Comparison of ENCODE assay signal across 9 mouse cellular contexts in genomic region chr2:165994341-165994740, GRCm38 (mm10). TPM values are rescaled to one million over a fixed set of nuclear protein-coding genes. Genes with fewer than 3 reads are reported as not detected.
DNase-seq lines count a peak whose midpoint lies in the region; ATAC-seq and TF ChIP-seq lines count a peak whose summit lies in the region.
"Had no signal": no experiment of that assay in that cellular context is flagged by ENCODE, and none has a peak within 500 bp of the region (broad histone marks: within the 10 kb centered on the region; RNA-seq: fewer than 3 reads in every experiment).

No protein-coding gene starts in this region.

- WGBS in forebrain, embryonic 12.5 days = 94% methylated on average over 4 of the region's 4 CpGs
- 94% methylated on average over 4 of the region's 4 CpGs for WGBS in forebrain, embryonic 11.5 days
- WGBS in limb, embryonic 13.5 days = 95% methylated on average over 4 of the region's 4 CpGs
- 94% methylated on average over 4 of the region's 4 CpGs for WGBS in limb, embryonic 10.5 days
- WGBS in forebrain, postnatal 0 days = 92% methylated on average over 4 of the region's 4 CpGs
- WGBS in neural tube, embryonic 13.5 days = 93% methylated on average over 4 of the region's 4 CpGs

- DNase-seq in forebrain, embryonic 11.5 days (ENCODE audit: low spot score) = no peak
- no peak for DNase-seq in limb, embryonic 10.5 days (ENCODE audit: low spot score)
- no peak for DNase-seq in forebrain, postnatal 0 days
- DNase-seq in adrenal gland, postnatal 25 days = no peak
- DNase-seq in layer of hippocampus, postnatal 10 days (ENCODE audit: low spot score in 2 of 2) = no peak

- H3K4me2 ChIP-seq in forebrain, embryonic 12.5 days = 0 out of 2 replicates have a peak overlapping the region, but pooled peaks have one; percentile 98
- H3K4me2 ChIP-seq in forebrain, embryonic 11.5 days (ENCODE audit: low read depth, low read length, severe bottlenecking) = no peak overlapping the region
- no peak overlapping the region; the same call in 1 of the 2 replicates for H3K4me2 ChIP-seq in limb, embryonic 13.5 days (replicated peaks)
- H3K4me2 ChIP-seq in forebrain, postnatal 0 days (ENCODE audit: low read depth) = peak overlapping the region; percentile 94
- peak overlapping the region; percentile 91; the same call in 1 of the 2 replicates for H3K4me2 ChIP-seq in neural tube, embryonic 13.5 days

- H3K27ac ChIP-seq in forebrain, embryonic 12.5 days = no peak overlapping the region
- no peak overlapping the region for H3K27ac ChIP-seq in forebrain, embryonic 11.5 days (ENCODE audit: low read depth, low read length)
- H3K27ac ChIP-seq in limb, embryonic 13.5 days = no peak overlapping the region
- H3K27ac ChIP-seq in limb, embryonic 10.5 days = no peak overlapping the region
- H3K27ac ChIP-seq in forebrain, postnatal 0 days (ENCODE audit: low read depth, low read length) = no peak overlapping the region
- H3K27ac ChIP-seq in neural tube, embryonic 13.5 days (replicated peaks) = no peak overlapping the region
- H3K27ac ChIP-seq: limb, embryonic 12.5 days had no signal

- TF ChIP-seq CTCF in forebrain, postnatal 0 days (IDR thresholded peaks at IDR 0.05; ENCODE audit: low read depth) = no peak

- H3K36me3 ChIP-seq in forebrain, embryonic 12.5 days (replicated peaks) = no peaks in the 10 kb centered on the region
- no peaks in the 10 kb centered on the region for H3K36me3 ChIP-seq in forebrain, embryonic 11.5 days (ENCODE audit: control insufficient read depth, insufficient read depth, low read length)
- H3K36me3 ChIP-seq in limb, embryonic 13.5 days = no peaks in the 10 kb centered on the region
- peaks cover 5% of the 10 kb centered on the region; the same call in 1 of the 2 replicates for H3K36me3 ChIP-seq in limb, embryonic 10.5 days
- no peaks in the 10 kb centered on the region for H3K36me3 ChIP-seq in forebrain, postnatal 0 days (ENCODE audit: insufficient read depth)
- no peaks in the 10 kb centered on the region for H3K36me3 ChIP-seq in neural tube, embryonic 13.5 days
- H3K36me3 ChIP-seq: limb, embryonic 12.5 days had no signal

- no peak overlapping the region for H3K9ac ChIP-seq in forebrain, embryonic 12.5 days
- H3K9ac ChIP-seq in forebrain, embryonic 11.5 days (ENCODE audit: low read length) = no peak overlapping the region
- H3K9ac ChIP-seq in limb, embryonic 13.5 days = no peak overlapping the region
- no peak overlapping the region for H3K9ac ChIP-seq in forebrain, postnatal 0 days
- H3K9ac ChIP-seq in neural tube, embryonic 13.5 days = no peak overlapping the region
- H3K9ac ChIP-seq: limb, embryonic 12.5 days had no signal

- H3K4me1 ChIP-seq in forebrain, embryonic 12.5 days = peaks cover 21% of the 10 kb centered on the region
- peaks cover 7% of the 10 kb centered on the region for H3K4me1 ChIP-seq in forebrain, embryonic 11.5 days (replicated peaks; ENCODE audit: control insufficient read depth, insufficient read depth, low read length)
- H3K4me1 ChIP-seq in limb, embryonic 13.5 days = peaks cover 18% of the 10 kb centered on the region
- H3K4me1 ChIP-seq in limb, embryonic 10.5 days = peaks cover 26% of the 10 kb centered on the region
- 0 out of 2 replicates have a peak, but pooled peaks cover 5% of the 10 kb centered on the region for H3K4me1 ChIP-seq in forebrain, postnatal 0 days (ENCODE audit: insufficient read depth)
- peaks cover 30% of the 10 kb centered on the region for H3K4me1 ChIP-seq in neural tube, embryonic 13.5 days (replicated peaks)

- H3K9me3 ChIP-seq in forebrain, embryonic 12.5 days = no peaks in the 10 kb centered on the region
- peaks cover 2% of the 10 kb centered on the region; the same call in 1 of the 2 replicates for H3K9me3 ChIP-seq in forebrain, embryonic 11.5 days (ENCODE audit: control insufficient read depth, low read length)
- no peaks in the 10 kb centered on the region for H3K9me3 ChIP-seq in limb, embryonic 13.5 days
- H3K9me3 ChIP-seq in limb, embryonic 10.5 days (replicated peaks) = no peaks in the 10 kb centered on the region
- H3K9me3 ChIP-seq in forebrain, postnatal 0 days (ENCODE audit: low read length) = no peaks in the 10 kb centered on the region
- no peaks in the 10 kb centered on the region for H3K9me3 ChIP-seq in neural tube, embryonic 13.5 days
- H3K9me3 ChIP-seq: limb, embryonic 12.5 days had no signal

- ATAC-seq in forebrain, embryonic 12.5 days (ENCODE audit: low FRiP score) = no peak
- no peak for ATAC-seq in forebrain, embryonic 11.5 days (replicated peaks; ENCODE audit: low FRiP score)
- no peak for ATAC-seq in limb, embryonic 13.5 days (ENCODE audit: low FRiP score, low read depth)
- no peak for ATAC-seq in forebrain, postnatal 0 days
- ATAC-seq in neural tube, embryonic 13.5 days (ENCODE audit: low read depth) = no peak

- no peaks in the 10 kb centered on the region for H3K27me3 ChIP-seq in forebrain, embryonic 12.5 days
- H3K27me3 ChIP-seq in forebrain, embryonic 11.5 days (ENCODE audit: control insufficient read depth, insufficient read depth, low read length) = no peaks in the 10 kb centered on the region
- no peaks in the 10 kb centered on the region for H3K27me3 ChIP-seq in limb, embryonic 13.5 days
- no peaks in the 10 kb centered on the region for H3K27me3 ChIP-seq in limb, embryonic 10.5 days (ENCODE audit: low read depth, poor library complexity, severe bottlenecking)
- no peaks in the 10 kb centered on the region for H3K27me3 ChIP-seq in forebrain, postnatal 0 days (ENCODE audit: insufficient read depth, low read length)
- H3K27me3 ChIP-seq in neural tube, embryonic 13.5 days = no peaks in the 10 kb centered on the region
- H3K27me3 ChIP-seq: limb, embryonic 12.5 days had no signal

- H3K4me3 ChIP-seq in forebrain, embryonic 12.5 days (replicated peaks) = no peak overlapping the region
- H3K4me3 ChIP-seq in forebrain, embryonic 11.5 days (ENCODE audit: low read depth, low read length) = no peak overlapping the region
- H3K4me3 ChIP-seq in limb, embryonic 13.5 days = peak overlapping the region; percentile 93; the same call in 1 of the 2 replicates
- H3K4me3 ChIP-seq in limb, embryonic 10.5 days = no peak overlapping the region
- no peak overlapping the region for H3K4me3 ChIP-seq in forebrain, postnatal 0 days (ENCODE audit: low read depth, low read length)
- peak overlapping the region; percentile 93; the same call in 1 of the 2 replicates for H3K4me3 ChIP-seq in neural tube, embryonic 13.5 days

RNA-seq across cellular contexts. Expression of gene Ncoa3, which starts 1.9 kb away (rescaled TPM):
- 12.9 and 13.2 TPM in 2 replicates for polyA plus RNA-seq in forebrain, embryonic 12.5 days (2016; fragmentation: Nextera tagmentation; extraction: Ambion mirVana)
- polyA plus RNA-seq in forebrain, embryonic 11.5 days (2014; fragmentation: Nextera tagmentation; extraction: Ambion mirVana) = 17.4 and 18.1 TPM in 2 replicates
- polyA plus RNA-seq in limb, embryonic 13.5 days (2015; fragmentation: Nextera tagmentation; extraction: Ambion mirVana) = 14.0 and 17.4 TPM in 2 replicates
- 15.5 and 15.7 TPM in 2 replicates for polyA plus RNA-seq in limb, embryonic 10.5 days (2016; fragmentation: Nextera tagmentation; extraction: Ambion mirVana)
- total RNA-seq in forebrain, postnatal 0 days (2014; rRNA removed) = 19.8 and 24.1 TPM in 2 replicates
- 6.6 and 9.8 TPM in 2 replicates for polyA plus RNA-seq in forebrain, postnatal 0 days (2015; fragmentation: Nextera tagmentation; extraction: Ambion mirVana)
- 12.6 and 14.9 TPM in 2 replicates for polyA plus RNA-seq in neural tube, embryonic 13.5 days (2015; fragmentation: Nextera tagmentation; extraction: Ambion mirVana)
- 26.8 and 27.1 TPM in 2 replicates for total RNA-seq in adrenal gland, postnatal 25 days (2021)
- total RNA-seq in layer of hippocampus, postnatal 10 days (2021) = 10 to 100 TPM; 30.7 to 33.5 TPM

Comparison
In these comparisons a context has a peak if more than half of its experiments do, and no peak if none do; other contexts are left out.
1. H3K4me2 ChIP-seq: peak in forebrain, embryonic 12.5 days (single experiment), forebrain, postnatal 0 days (single experiment) and neural tube, embryonic 13.5 days (single experiment); none in forebrain, embryonic 11.5 days (single experiment) and limb, embryonic 13.5 days (single experiment).
2. H3K4me3 ChIP-seq: peak in limb, embryonic 13.5 days (single experiment) and neural tube, embryonic 13.5 days (single experiment); none in forebrain, embryonic 12.5 days (single experiment), forebrain, embryonic 11.5 days (single experiment), limb, embryonic 10.5 days (single experiment) and forebrain, postnatal 0 days (single experiment).